In genomic region chr7:16051883-16052595, GRCm38 (mm10) we compare ENCODE assay signal across 9 mouse cellular contexts. TPM values are rescaled to one million over a fixed set of nuclear protein-coding genes. Genes with fewer than 3 reads are reported as not detected.
A peak's percentile ranks its signal among the peaks of the same experiment; 100 is the strongest.
DNase-seq lines count a peak whose midpoint lies in the region; ATAC-seq and TF ChIP-seq lines count a peak whose summit lies in the region.
"Had no signal": no experiment of that assay in that cellular context is flagged by ENCODE, and none has a peak within 500 bp of the region (broad histone marks: within the 10 kb centered on the region; RNA-seq: fewer than 3 reads in every experiment).

No protein-coding gene starts in this region.

- peak; percentile 39 to 90; a peak in 3 of 4 replicates for TF ChIP-seq CTCF in CH12.LX (conservative IDR thresholded peaks at IDR 0.05 in 1 of 2, IDR thresholded peaks at IDR 0.05 in 1 of 2; ENCODE audit: low read depth in 2 of 2, low read length in 2 of 2)
- TF ChIP-seq CTCF in liver, postnatal 0 days (IDR thresholded peaks at IDR 0.05; ENCODE audit: low read depth) = peak; percentile 96
- TF ChIP-seq CTCF in testis, adult 2 months (IDR thresholded peaks at IDR 0.05; ENCODE audit: control insufficient read depth, insufficient read depth, insufficient replicate concordance, low read depth, low read length) = peak; percentile 73; the same call in 1 of the 2 replicates

- H3K27ac ChIP-seq in CH12.LX (ENCODE audit: insufficient read depth, low read depth) = peak overlapping the region; percentile 58
- peak overlapping the region; percentile 43 for H3K27ac ChIP-seq in forebrain, embryonic 11.5 days (ENCODE audit: low read depth, low read length)
- H3K27ac ChIP-seq in heart, embryonic 16.5 days (ENCODE audit: low read length) = peak overlapping the region; percentile 95
- H3K27ac ChIP-seq in liver, postnatal 0 days (ENCODE audit: low read depth) = peak overlapping the region; percentile 98
- H3K27ac ChIP-seq in neural tube, embryonic 14.5 days (ENCODE audit: low read depth, low read length) = 0 out of 2 replicates have a peak overlapping the region, but pooled peaks have one; percentile 52
- peak overlapping the region; percentile 84 for H3K27ac ChIP-seq in testis, adult 2 months (ENCODE audit: control insufficient read depth, insufficient read depth, low read depth, low read length)

- no peak for TF ChIP-seq EP300 in CH12.LX (IDR thresholded peaks at IDR 0.05; ENCODE audit: low read length)
- no peak for TF ChIP-seq EP300 in liver, postnatal 0 days (IDR thresholded peaks at IDR 0.05; ENCODE audit: low read depth)

- TF ChIP-seq RAD21 in CH12.LX (IDR thresholded peaks at IDR 0.05; ENCODE audit: low read depth, low read length) = peak; percentile 67

- peak; percentile 91 for DNase-seq in CH12.LX (ENCODE audit: extremely low read depth)
- peak; percentile 82 for DNase-seq in c-Kit-positive CD71-negative TER-119-negative erythroid progenitor cells, embryonic 14.5 days (ENCODE audit: low read depth)
- peak; percentile 84 for DNase-seq in forebrain, embryonic 11.5 days (ENCODE audit: low spot score)
- DNase-seq in kidney, postnatal 36 days = peak; percentile 78 to 89
- DNase-seq in liver, postnatal 0 days = peak; percentile 87

- no peaks in the 10 kb centered on the region for H3K9me3 ChIP-seq in CH12.LX (replicated peaks; ENCODE audit: low read length)
- H3K9me3 ChIP-seq in forebrain, embryonic 11.5 days (ENCODE audit: control insufficient read depth, low read length) = no peaks in the 10 kb centered on the region
- H3K9me3 ChIP-seq in heart, embryonic 16.5 days (replicated peaks; ENCODE audit: control insufficient read depth, low read length) = no peaks in the 10 kb centered on the region
- no peaks in the 10 kb centered on the region for H3K9me3 ChIP-seq in liver, postnatal 0 days (ENCODE audit: low read length)
- H3K9me3 ChIP-seq in neural tube, embryonic 14.5 days (ENCODE audit: control insufficient read depth, low read length) = no peaks in the 10 kb centered on the region

- in situ Hi-C loops in CH12.LX (cut with MboI; ENCODE audit: low pct_ligation_motif_present, low pct_unique_long_range_greater_than_20kb, low sequenced_read_pairs) = loop anchor here (25.0 kb wide), 1 partner anchor 210 kb away; the partner anchor contains the start of genes C5ar1 and Inafm1

- TF ChIP-seq POLR2A in CH12.LX (IDR thresholded peaks at IDR 0.05; ENCODE audit: low read depth, low read length) = 0 out of 2 replicates have a peak, but pooled peaks have one; percentile 32
- TF ChIP-seq POLR2A in testis, adult 2 months (IDR thresholded peaks at IDR 0.05; ENCODE audit: control insufficient read depth, low read depth, low read length) = no peak

- H3K36me3 ChIP-seq in CH12.LX (replicated peaks in 1 of 2; ENCODE audit: control insufficient read depth in 1 of 2, insufficient read depth in 1 of 2, low read length in 1 of 2) = no peaks in the 10 kb centered on the region
- no peaks in the 10 kb centered on the region for H3K36me3 ChIP-seq in forebrain, embryonic 11.5 days (ENCODE audit: control insufficient read depth, insufficient read depth, low read length)
- no peaks in the 10 kb centered on the region for H3K36me3 ChIP-seq in heart, embryonic 16.5 days (ENCODE audit: control insufficient read depth, insufficient read depth)
- no peaks in the 10 kb centered on the region for H3K36me3 ChIP-seq in liver, postnatal 0 days (replicated peaks; ENCODE audit: insufficient read depth, low read length)
- no peaks in the 10 kb centered on the region for H3K36me3 ChIP-seq in neural tube, embryonic 14.5 days (ENCODE audit: control insufficient read depth, insufficient read depth, low read length)
- no peaks in the 10 kb centered on the region for H3K36me3 ChIP-seq in testis, adult 2 months (ENCODE audit: control insufficient read depth, insufficient read depth, low read length)

- dilution Hi-C loops in CH12.LX (cut with MboI; ENCODE audit: extremely low pct_ligation_motif_present, extremely low pct_unique_long_range_greater_than_20kb, low sequenced_read_pairs) = no loop called here

- H3K4me1 ChIP-seq in CH12.LX (ENCODE audit: control insufficient read depth in 1 of 2, insufficient read depth in 2 of 2) = peaks cover 19 to 56% of the 10 kb centered on the region in 2 experiments
- H3K4me1 ChIP-seq in forebrain, embryonic 11.5 days (replicated peaks; ENCODE audit: control insufficient read depth, insufficient read depth, low read length) = peaks cover 13% of the 10 kb centered on the region; the same call in 1 of the 2 replicates
- peaks cover 20% of the 10 kb centered on the region for H3K4me1 ChIP-seq in heart, embryonic 16.5 days (ENCODE audit: control insufficient read depth, insufficient read depth, low read length)
- H3K4me1 ChIP-seq in liver, postnatal 0 days (ENCODE audit: insufficient read depth) = peaks cover 40% of the 10 kb centered on the region
- peaks cover 18% of the 10 kb centered on the region for H3K4me1 ChIP-seq in neural tube, embryonic 14.5 days (ENCODE audit: control insufficient read depth, insufficient read depth, low read length)
- peaks cover 12% of the 10 kb centered on the region for H3K4me1 ChIP-seq in testis, adult 2 months (ENCODE audit: control insufficient read depth, insufficient read depth, low read length)

- peak overlapping the region; percentile 91 for H3K9ac ChIP-seq in CH12.LX (ENCODE audit: insufficient read depth, low read depth)
- peak overlapping the region; percentile 54 for H3K9ac ChIP-seq in forebrain, embryonic 11.5 days (ENCODE audit: low read length)
- peak overlapping the region; percentile 83 for H3K9ac ChIP-seq in heart, embryonic 16.5 days (ENCODE audit: low read length)
- peak overlapping the region; percentile 82 for H3K9ac ChIP-seq in liver, postnatal 0 days (replicated peaks)
- no peak overlapping the region; the same call in 1 of the 2 replicates for H3K9ac ChIP-seq in neural tube, embryonic 14.5 days (replicated peaks; ENCODE audit: low read depth, low read length)

- peak; percentile 29 for ATAC-seq in forebrain, embryonic 11.5 days (replicated peaks; ENCODE audit: low FRiP score)
- ATAC-seq in heart, embryonic 16.5 days (replicated peaks; ENCODE audit: extremely low read depth, insufficient read depth, low FRiP score) = peak; percentile 11; the same call in 1 of the 2 replicates
- peak; percentile 32 for ATAC-seq in liver, postnatal 0 days
- no peak for ATAC-seq in neural tube, embryonic 14.5 days (ENCODE audit: low read depth)

- H3K79me2 ChIP-seq in CH12.LX (replicated peaks; ENCODE audit: control insufficient read depth, extremely low read depth, insufficient read depth, poor library complexity, severe bottlenecking) = peaks cover 14% of the 10 kb centered on the region

- H3K4me3 ChIP-seq in CH12.LX (replicated peaks in 1 of 3; ENCODE audit: low read depth in 2 of 3, low read length in 2 of 3, poor library complexity in 1 of 3) = peak overlapping the region; percentile 67 to 91 (median 70)
- H3K4me3 ChIP-seq in forebrain, embryonic 11.5 days (ENCODE audit: low read depth, low read length) = peak overlapping the region; percentile 39
- H3K4me3 ChIP-seq in heart, embryonic 16.5 days (ENCODE audit: low read length) = peak overlapping the region; percentile 79
- peak overlapping the region; percentile 73 for H3K4me3 ChIP-seq in liver, postnatal 0 days (ENCODE audit: low read depth, low read length)
- peak overlapping the region; percentile 43 for H3K4me3 ChIP-seq in neural tube, embryonic 14.5 days (ENCODE audit: low read depth, low read length)
- H3K4me3 ChIP-seq in testis, adult 2 months (ENCODE audit: control insufficient read depth, low read depth, low read length) = peak overlapping the region; percentile 85

- H3K4me2 ChIP-seq in CH12.LX (ENCODE audit: insufficient read depth, low read depth, poor library complexity, severe bottlenecking) = peak overlapping the region; percentile 74
- H3K4me2 ChIP-seq in forebrain, embryonic 11.5 days (ENCODE audit: low read depth, low read length, severe bottlenecking) = peak overlapping the region; percentile 53
- peak overlapping the region; percentile 90 for H3K4me2 ChIP-seq in heart, embryonic 16.5 days (ENCODE audit: low read depth, low read length)
- peak overlapping the region; percentile 82 for H3K4me2 ChIP-seq in liver, postnatal 0 days (ENCODE audit: low read depth, low read length)
- H3K4me2 ChIP-seq in neural tube, embryonic 14.5 days (ENCODE audit: low read depth, low read length) = peak overlapping the region; percentile 59

- 10% methylated on average over 19 of the region's 19 CpGs for WGBS in forebrain, embryonic 11.5 days
- 3% methylated on average over 19 of the region's 19 CpGs for WGBS in heart, embryonic 16.5 days
- under 1% methylated on average over 19 of the region's 19 CpGs for WGBS in liver, postnatal 0 days (ENCODE audit: insufficient replicate concordance)
- WGBS in neural tube, embryonic 14.5 days = 8% methylated on average over 19 of the region's 19 CpGs

- no peaks in the 10 kb centered on the region for H3K27me3 ChIP-seq in CH12.LX (replicated peaks)
- H3K27me3 ChIP-seq in forebrain, embryonic 11.5 days (ENCODE audit: control insufficient read depth, insufficient read depth, low read length) = no peaks in the 10 kb centered on the region
- no peaks in the 10 kb centered on the region for H3K27me3 ChIP-seq in heart, embryonic 16.5 days (ENCODE audit: control insufficient read depth, insufficient read depth, low read length)
- H3K27me3 ChIP-seq in liver, postnatal 0 days (ENCODE audit: insufficient read depth, low read length) = no peaks in the 10 kb centered on the region
- no peaks in the 10 kb centered on the region for H3K27me3 ChIP-seq in neural tube, embryonic 14.5 days (ENCODE audit: control insufficient read depth, insufficient read depth, low read length)
- no peaks in the 10 kb centered on the region for H3K27me3 ChIP-seq in testis, adult 2 months (ENCODE audit: control insufficient read depth, insufficient read depth, low read length)

RNA-seq across cellular contexts. Expression of gene Bicra, which starts 4.3 kb away (rescaled TPM):
- total RNA-seq in CH12.LX (2012; rRNA removed) (1.9 and 2.2 TPM in 2 replicates), CH12.LX (2014; rRNA removed) (0.31 and 0.32 TPM in 2 replicates)
- 9.8 and 10.2 TPM in 2 replicates for polyA plus RNA-seq in CH12.LX (2012; ENCODE audit: insufficient read length, low read depth)
- polyA plus RNA-seq in forebrain, embryonic 11.5 days (2014; fragmentation: Nextera tagmentation; extraction: Ambion mirVana) = 10.9 and 11.6 TPM in 2 replicates
- 4.7 and 4.8 TPM in 2 replicates for polyA plus RNA-seq in heart, embryonic 16.5 days (2015; fragmentation: Nextera tagmentation; extraction: Ambion mirVana)
- 0.95 and 1.0 TPM in 2 replicates for polyA plus RNA-seq in liver, postnatal 0 days (2015; fragmentation: Nextera tagmentation; extraction: Ambion mirVana)
- polyA plus RNA-seq in neural tube, embryonic 14.5 days (2014; fragmentation: Nextera tagmentation; extraction: Ambion mirVana) = 8.6 and 9.6 TPM in 2 replicates
- polyA plus RNA-seq in testis, adult 2 months (2012; rRNA removed) = 5.9 and 7.3 TPM in 2 replicates

RNA-seq across cellular contexts. Expression of gene Zfp541, which starts 9.6 kb away (rescaled TPM):
- total RNA-seq in CH12.LX (2012; rRNA removed) (0.08 TPM in 1 of 2 replicates, not detected in the other), CH12.LX (2014; rRNA removed) (0.12 TPM in 1 of 2 replicates, not detected in the other)
- 0.05 TPM in 1 of 2 replicates, not detected in the other for polyA plus RNA-seq in CH12.LX (2012; ENCODE audit: insufficient read length, low read depth)
- polyA plus RNA-seq in forebrain, embryonic 11.5 days (2014; fragmentation: Nextera tagmentation; extraction: Ambion mirVana) = not detected in 2 replicates
- 0.05 TPM in 1 of 2 replicates, not detected in the other for polyA plus RNA-seq in heart, embryonic 16.5 days (2015; fragmentation: Nextera tagmentation; extraction: Ambion mirVana)
- polyA plus RNA-seq in liver, postnatal 0 days (2015; fragmentation: Nextera tagmentation; extraction: Ambion mirVana) = not detected in 2 replicates
- 0.07 and 0.10 TPM in 2 replicates for polyA plus RNA-seq in neural tube, embryonic 14.5 days (2014; fragmentation: Nextera tagmentation; extraction: Ambion mirVana)
- 98.8 and 100 TPM in 2 replicates for polyA plus RNA-seq in testis, adult 2 months (2012; rRNA removed)
- polyA plus RNA-seq: large intestine, adult 2 months had no signal

RNA-seq across cellular contexts. Expression of gene Napa, which starts 46.2 kb away (rescaled TPM):
- total RNA-seq in CH12.LX (2012; rRNA removed) (80.0 and 84.8 TPM in 2 replicates), CH12.LX (2014; rRNA removed) (97.5 and 106 TPM in 2 replicates)
- 111 and 112 TPM in 2 replicates for polyA plus RNA-seq in CH12.LX (2012; ENCODE audit: insufficient read length, low read depth)
- polyA plus RNA-seq in forebrain, embryonic 11.5 days (2014; fragmentation: Nextera tagmentation; extraction: Ambion mirVana) = 156 and 167 TPM in 2 replicates
- 166 and 168 TPM in 2 replicates for polyA plus RNA-seq in heart, embryonic 16.5 days (2015; fragmentation: Nextera tagmentation; extraction: Ambion mirVana)
- 96.6 and 105 TPM in 2 replicates for polyA plus RNA-seq in liver, postnatal 0 days (2015; fragmentation: Nextera tagmentation; extraction: Ambion mirVana)
- polyA plus RNA-seq in neural tube, embryonic 14.5 days (2014; fragmentation: Nextera tagmentation; extraction: Ambion mirVana) = 252 and 259 TPM in 2 replicates
- 134 and 145 TPM in 2 replicates for polyA plus RNA-seq in testis, adult 2 months (2012; rRNA removed)

Comparison
In these comparisons a context has a peak if more than half of its experiments do, and no peak if none do; other contexts are left out.
1. H3K27ac ChIP-seq: peak in every context shown above with its lines; median percentile 98 in liver, postnatal 0 days; 95 in heart, embryonic 16.5 days; 84 in testis, adult 2 months; 58 in CH12.LX; 52 in neural tube, embryonic 14.5 days; 43 in forebrain, embryonic 11.5 days.
2. RNA of gene Zfp541, which starts 9.6 kb away (polyA plus RNA-seq): 98.8 to 100 TPM in testis, adult 2 months; 0.07 to 0.10 TPM in neural tube, embryonic 14.5 days, 0.05 TPM in CH12.LX, not detected in forebrain, embryonic 11.5 days, not detected in liver, postnatal 0 days and 0.05 TPM in heart, embryonic 16.5 days; every median in the first group is over 10 times any median in the second.
3. Peak in every context shown above with its lines, with median percentiles within 50 percentile points of each other: DNase-seq, H3K4me2 ChIP-seq, H3K4me3 ChIP-seq and CTCF ChIP-seq.